Mouse (Mus musculus) mesoderm, embryonic 11.5 days (tissue): ENCODE data around the gene B230307C23Rik.
A peak's percentile ranks its signal among the peaks of the same experiment; 100 is the strongest.
"Not testable (repeated sequence)": the region's sequence is repeated elsewhere in the genome, so short reads cannot be mapped to it uniquely, and the experiment has no call there.

Experiments used
- DNase-seq: peaks from one replicate; pipeline ENCODE4 v3.0.0-alpha.2; 2012; ENCODE audit warnings: low read depth, low spot score

The B230307C23Rik gene

GRCm38 (mm10) chr16:97996616-97997382 lies at the start of gene B230307C23Rik:
B230307C23Rik (plus strand) TSS chr16:97997315.
- peak; percentile 86 for DNase-seq

- no peak for DNase-seq
Measured at GRCm38 (mm10) chr16:97948836-97949235, 48.3 kb upstream of the B230307C23Rik start.

- DNase-seq = no peak
Measured at GRCm38 (mm10) chr16:97950061-97950460, 47.1 kb upstream of the B230307C23Rik start.

GRCm38 (mm10) chr16:97952371-97952770 lies 44.7 kb upstream of the B230307C23Rik start:
- no peak for DNase-seq

GRCm38 (mm10) chr16:97952801-97953200 lies 44.3 kb upstream of the B230307C23Rik start:
- no peak for DNase-seq

GRCm38 (mm10) chr16:97953300-97953699 lies 43.8 kb upstream of the B230307C23Rik start:
- DNase-seq = no peak

- DNase-seq = no peak
Measured at GRCm38 (mm10) chr16:97956011-97956410, 41.1 kb upstream of the B230307C23Rik start.

GRCm38 (mm10) chr16:97957626-97958025 lies 39.5 kb upstream of the B230307C23Rik start:
- no peak for DNase-seq

- DNase-seq = no peak
Measured at GRCm38 (mm10) chr16:97958401-97958973, 38.6 kb upstream of the B230307C23Rik start.

GRCm38 (mm10) chr16:97960348-97960747 lies 36.8 kb upstream of the B230307C23Rik start:
- no peak for DNase-seq

GRCm38 (mm10) chr16:97961381-97962150 lies 35.5 kb upstream of the B230307C23Rik start:
- no peak for DNase-seq

- peak; percentile 97 for DNase-seq
Measured at GRCm38 (mm10) chr16:97962151-97962948, 34.8 kb upstream of the B230307C23Rik start, which contains the start of the genes C2cd2 and Zbtb21. C2cd2 (minus strand) TSS chr16:97962598. Zbtb21 (minus strand) TSS chr16:97962622.

GRCm38 (mm10) chr16:97963956-97964540 lies 33.1 kb upstream of the B230307C23Rik start:
- DNase-seq = no peak

GRCm38 (mm10) chr16:97977277-97977676 lies 19.8 kb upstream of the B230307C23Rik start:
- DNase-seq = no peak

- DNase-seq = no peak
Measured at GRCm38 (mm10) chr16:97977722-97978121, 19.4 kb upstream of the B230307C23Rik start.

- DNase-seq = no peak
Measured at GRCm38 (mm10) chr16:97981362-97981761, 15.8 kb upstream of the B230307C23Rik start.

- DNase-seq = no peak
Measured at GRCm38 (mm10) chr16:97984589-97984988, 12.5 kb upstream of the B230307C23Rik start.

- DNase-seq = no peak
Measured at GRCm38 (mm10) chr16:97991517-97991916, 5.6 kb upstream of the B230307C23Rik start.

GRCm38 (mm10) chr16:97992477-97992876 lies 4.6 kb upstream of the B230307C23Rik start:
- not testable (repeated sequence) for DNase-seq

- DNase-seq = no peak
Measured at GRCm38 (mm10) chr16:97995849-97996615, 1.1 kb upstream of the B230307C23Rik start.
